Mouse (Mus musculus): ENCODE measurements around the gene Ptprg.

Ptprg gene

DNA sequence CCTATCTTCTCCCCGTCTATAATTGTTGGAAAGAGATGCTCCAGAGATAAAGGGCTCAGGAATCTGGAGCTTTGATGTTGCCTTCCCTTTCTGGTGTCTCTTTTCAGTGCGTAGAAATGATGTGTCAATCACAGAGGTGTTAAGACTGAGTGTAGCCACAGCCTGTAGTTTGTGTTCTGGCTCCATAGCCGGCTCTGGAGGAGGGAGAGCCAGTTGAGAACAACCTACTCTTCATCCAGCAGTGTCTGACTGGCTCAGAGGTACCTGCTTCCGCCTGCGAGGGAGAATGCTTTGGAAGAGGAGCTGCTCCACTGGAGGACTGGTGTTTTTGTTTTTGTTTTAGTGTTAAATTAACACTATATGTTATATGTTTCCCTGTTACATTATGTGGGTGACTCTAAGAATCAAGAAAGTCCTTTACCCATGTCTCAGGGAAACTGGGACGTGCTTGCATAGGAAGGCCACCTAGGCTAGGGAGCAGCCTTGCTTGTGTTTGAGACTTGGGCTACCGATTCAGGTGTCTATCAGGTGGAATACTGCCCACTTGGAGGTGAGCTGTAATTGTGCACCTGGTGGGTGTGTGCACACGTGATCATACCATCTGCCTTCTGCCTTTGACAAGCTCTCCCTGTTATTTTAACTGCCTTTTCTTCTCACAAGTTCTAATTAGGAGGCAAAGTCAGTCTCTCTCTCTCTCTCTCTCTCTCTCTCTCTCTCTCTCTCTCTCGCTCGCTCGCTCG lies 282.5 kb downstream of the Ptprg start:
- no peak for DNase-seq

DNA sequence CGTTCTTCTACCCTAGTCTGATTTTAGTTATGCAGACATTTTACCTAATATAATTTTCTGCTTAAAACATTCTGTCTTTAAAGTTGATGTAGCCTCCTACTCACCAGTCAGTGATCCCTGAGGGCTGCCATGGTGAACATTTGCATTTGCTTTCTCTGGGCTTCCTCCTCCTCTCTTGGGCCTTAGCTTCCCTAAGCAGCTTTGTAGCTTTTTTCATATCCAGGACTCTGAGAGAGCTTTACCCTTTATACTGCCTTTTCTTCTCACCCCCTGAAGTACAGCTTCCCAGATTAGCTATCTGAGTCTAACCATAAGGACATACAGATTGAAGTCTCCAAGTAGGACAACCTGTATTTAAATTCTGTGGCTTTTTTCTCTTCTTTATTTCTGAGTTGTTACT lies 284.4 kb downstream of the Ptprg start:
- DNase-seq = no peak

DNA sequence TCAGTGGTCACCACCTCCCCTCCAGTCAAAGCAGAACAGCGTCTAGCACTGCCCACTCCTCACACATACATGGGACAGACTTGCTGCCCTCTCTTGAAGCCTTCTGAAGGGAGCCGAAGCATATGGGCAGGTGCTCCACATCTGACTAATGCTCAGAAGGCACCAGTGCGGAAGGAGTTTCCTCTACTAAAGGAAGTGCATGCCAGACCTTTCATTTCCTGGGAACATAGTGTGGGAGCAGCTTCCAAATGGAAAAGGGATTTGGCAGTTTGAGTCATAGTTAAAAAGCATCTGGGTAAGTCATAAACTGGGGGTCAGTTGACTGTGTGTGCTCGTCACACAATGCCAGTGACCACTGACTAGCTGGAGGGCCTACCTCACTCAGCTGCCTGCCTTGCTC lies 288.3 kb downstream of the Ptprg start:
- no peak for DNase-seq

DNA sequence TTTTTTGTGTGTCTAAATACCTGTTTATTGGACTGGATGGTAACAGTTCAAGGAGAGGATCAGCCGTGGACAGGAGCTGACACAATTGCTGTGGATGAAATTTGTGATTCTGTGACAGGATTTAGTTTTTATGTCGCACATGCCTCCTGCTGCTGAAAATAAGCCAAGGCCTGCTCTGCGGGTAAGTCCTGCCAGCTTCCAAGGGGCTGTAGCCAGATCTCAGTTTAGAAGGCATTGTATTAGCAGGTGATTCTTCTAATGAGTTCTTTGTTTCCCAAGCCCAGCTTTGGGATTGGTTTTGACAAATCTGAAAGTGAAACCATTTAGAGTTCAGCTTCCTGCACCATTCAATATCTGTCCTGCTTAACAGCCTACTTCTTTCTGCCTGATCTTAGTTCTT lies 299.6 kb downstream of the Ptprg start:
- peak; percentile 45 for DNase-seq

DNA sequence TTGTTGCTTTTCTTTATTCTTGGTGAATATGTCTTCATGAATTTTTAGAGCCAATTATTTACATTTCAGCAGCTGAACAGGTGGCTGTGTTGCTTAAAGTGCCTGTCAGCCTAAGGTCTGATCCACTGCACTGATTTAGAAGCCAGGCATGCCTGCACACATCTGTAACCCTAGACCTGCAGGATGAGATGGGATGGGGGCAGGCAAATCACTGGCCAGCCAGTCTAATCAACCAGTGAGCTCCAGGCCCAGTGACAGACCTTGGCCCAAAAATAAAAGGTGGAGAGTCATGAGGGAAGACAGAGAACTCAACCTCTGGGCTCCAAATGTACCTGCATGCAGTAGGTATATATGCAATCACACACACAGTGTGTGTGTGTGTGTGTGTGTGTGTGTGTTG lies 302.2 kb downstream of the Ptprg start:
- no peak for DNase-seq

DNA sequence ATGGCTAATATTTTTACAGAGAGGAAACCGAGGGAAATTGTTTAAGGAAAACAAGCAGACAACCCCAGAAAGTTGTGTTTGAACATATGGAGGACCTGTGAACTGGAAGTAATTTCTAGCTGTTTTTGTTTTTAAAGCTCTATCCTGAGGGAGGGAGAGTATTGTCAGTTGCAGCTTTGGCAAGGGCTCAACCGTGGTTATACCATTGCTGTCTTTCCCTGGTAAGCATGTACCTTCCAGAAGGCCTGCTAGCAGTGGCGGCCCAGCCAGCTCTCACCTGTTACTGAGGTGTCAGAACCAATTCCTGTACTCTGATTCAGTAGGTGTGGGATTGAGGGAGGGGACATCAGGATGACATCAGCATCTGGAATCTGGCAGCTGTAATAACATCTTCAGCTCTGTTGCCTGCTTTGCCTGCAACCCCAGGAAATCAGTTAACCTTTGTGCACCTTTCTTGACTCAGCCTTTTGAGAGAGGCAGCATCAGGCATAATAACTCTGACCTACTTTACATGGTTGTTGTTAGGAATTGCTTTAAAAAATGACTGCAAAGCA lies 304.7 kb downstream of the Ptprg start:
- peak; percentile 8 for DNase-seq

DNA sequence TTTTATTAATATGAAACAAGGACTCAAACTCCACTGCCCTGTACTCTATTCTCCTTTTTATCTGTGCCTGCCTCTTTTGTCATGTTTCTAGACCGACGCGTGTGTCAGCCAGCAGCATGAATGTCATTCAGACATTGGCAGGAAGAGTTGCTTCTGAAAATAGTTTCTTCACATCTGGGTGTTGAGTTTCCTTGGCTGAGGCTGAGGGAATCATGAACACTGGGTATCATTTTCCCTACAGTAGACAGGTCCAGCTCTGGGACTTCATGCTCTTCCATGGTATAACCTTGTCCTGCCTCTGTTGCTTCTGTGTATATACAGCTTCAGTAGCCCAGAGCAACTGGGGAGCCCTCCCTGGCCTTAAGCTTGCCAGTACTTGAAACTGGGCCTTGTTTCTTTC lies 310.0 kb downstream of the Ptprg start:
- no peak for DNase-seq

DNA sequence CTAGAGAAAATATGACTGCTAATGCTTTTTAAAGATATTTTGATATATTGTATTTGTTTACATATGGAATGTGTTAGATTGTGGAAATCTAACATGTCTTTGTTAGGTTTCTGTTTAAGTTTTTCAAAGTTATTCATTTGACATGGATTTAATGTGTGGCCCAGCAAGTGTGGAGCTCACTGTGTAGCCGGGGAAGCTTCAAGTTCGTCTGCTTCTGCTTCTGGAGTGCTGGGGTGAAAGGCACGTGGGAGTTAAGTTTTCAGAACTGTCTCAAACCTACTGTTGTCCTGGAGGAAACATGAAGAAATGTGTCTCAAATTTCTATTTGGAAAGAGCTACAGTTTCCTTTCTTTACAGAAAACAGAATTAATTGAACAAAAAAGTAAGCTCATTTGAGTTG lies 311.5 kb downstream of the Ptprg start:
- no peak for DNase-seq

DNA sequence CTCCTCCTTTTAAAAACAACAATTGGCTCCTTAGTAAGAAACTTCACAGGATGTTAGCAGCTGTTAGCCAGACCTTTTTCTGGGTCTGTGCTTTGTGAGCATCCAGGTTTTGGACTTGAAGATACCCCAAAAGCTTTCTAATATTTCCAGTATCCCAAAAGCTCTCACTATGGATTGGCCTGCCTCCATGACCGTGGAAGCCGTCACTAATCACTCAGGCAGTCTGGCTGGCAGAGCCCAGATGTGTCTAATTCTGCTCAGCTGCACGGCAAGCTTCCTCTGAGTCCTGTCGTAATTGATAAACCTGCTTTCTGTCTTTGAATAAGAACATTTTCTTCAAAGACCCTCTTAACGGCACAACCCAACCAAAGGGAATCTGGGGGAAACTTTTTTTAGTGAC lies 312.0 kb downstream of the Ptprg start:
- DNase-seq = no peak

DNA sequence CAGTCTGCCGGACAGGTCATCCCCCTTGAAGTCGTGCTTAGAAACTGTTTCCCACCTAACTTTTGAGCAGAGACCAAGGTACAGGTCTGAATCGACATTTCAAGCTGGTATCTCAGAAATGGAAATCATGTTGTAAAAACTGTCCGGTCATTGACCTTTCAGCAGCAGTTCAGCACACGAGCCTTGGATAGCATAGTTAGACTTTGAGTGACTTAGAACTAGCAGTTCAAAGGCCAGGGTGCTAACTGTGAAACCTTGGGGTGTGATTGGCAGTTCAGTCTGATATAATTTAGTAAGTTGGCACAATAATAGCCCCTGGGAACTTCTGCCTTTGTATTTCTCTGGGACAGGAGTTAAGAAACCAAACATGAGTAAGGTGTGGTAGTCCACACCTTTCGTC lies 312.5 kb downstream of the Ptprg start:
- DNase-seq = no peak

DNA sequence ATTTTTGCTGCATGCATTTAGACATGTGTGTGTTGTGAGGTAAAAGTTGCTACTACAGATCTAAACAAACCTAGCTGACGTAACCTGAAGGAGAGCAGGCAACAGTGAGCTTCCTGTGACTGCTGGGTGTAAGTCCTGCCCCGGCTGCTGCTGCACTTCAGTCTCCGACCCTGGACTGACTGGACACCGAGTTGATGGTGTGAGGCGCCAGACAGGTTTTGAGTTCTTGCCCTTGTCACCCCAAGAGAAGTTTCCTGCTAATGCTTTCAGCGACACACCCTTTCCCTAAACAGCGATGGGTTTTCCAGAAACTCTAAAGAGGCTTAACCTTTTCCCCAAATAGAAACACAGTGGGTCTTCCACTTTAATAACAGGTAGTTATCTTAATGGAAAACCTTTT lies 313.1 kb downstream of the Ptprg start:
- no peak for DNase-seq

DNA sequence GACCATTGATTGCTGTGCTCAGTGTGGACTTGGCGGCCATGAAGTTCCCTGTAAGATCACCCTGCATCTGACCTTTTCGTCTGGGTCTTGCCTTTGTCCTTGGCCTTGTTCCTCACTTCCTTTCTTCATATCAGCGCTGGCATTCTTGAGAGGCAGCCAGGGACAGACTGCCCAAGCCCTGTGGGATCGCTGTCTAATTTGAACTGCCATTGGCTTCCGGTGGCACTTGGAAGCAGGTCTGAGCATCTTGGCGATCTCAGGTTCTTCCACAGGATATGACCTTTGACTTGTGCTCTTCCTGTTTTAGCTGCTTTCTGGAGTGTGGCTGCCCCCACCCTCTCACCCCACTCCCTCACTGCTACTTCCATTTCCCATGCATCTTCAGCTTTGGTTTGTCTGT lies 315.3 kb downstream of the Ptprg start:
- DNase-seq = no peak

DNA sequence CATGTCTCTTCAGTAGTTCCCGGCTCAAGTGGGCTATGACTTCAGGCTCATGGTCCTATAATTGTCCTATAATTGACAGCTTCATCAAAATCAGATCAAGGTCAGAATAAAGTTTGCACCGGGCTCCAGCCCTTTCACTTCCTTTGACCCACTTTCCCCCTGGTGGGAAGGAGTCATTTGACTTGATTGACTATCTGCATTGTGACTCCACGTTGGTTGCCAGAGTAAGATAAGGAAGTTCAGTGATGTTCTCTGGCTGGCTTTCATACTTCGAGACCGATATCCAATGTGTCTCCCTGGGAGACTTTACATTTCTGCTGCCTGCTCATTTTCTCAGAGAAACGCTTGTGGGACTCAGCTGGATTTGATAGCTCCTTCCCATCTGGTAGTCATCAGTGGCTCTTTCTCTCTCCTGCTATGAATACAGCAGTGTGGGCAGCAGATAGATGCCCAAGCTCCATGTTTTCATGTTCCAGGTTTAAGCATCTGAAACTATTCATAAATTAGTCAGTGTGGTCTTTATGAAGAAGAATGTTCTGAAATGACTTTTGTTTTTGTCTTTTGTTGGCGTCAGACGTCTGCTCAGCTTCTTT lies 318.5 kb downstream of the Ptprg start:
- DNase-seq = no peak

DNA sequence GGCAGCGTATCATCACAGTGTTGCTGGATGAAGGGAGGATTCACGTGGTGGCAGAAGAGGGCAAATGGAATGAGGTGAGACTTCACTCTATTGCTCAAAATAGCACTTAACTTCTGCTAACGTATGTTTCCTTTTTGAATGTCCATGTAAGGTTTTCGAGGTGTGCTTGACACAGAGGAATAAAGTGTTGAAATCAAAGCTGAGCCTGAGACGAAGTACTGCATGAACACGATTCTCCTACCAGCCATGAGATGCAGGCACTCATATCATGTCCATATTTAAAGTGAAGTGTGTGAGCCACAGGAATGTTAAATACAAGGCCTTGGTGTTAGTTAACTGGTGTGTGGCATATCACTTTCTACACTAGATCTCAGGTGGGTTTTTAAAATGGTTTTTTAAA lies 320.9 kb downstream of the Ptprg start:
- DNase-seq = no peak

DNA sequence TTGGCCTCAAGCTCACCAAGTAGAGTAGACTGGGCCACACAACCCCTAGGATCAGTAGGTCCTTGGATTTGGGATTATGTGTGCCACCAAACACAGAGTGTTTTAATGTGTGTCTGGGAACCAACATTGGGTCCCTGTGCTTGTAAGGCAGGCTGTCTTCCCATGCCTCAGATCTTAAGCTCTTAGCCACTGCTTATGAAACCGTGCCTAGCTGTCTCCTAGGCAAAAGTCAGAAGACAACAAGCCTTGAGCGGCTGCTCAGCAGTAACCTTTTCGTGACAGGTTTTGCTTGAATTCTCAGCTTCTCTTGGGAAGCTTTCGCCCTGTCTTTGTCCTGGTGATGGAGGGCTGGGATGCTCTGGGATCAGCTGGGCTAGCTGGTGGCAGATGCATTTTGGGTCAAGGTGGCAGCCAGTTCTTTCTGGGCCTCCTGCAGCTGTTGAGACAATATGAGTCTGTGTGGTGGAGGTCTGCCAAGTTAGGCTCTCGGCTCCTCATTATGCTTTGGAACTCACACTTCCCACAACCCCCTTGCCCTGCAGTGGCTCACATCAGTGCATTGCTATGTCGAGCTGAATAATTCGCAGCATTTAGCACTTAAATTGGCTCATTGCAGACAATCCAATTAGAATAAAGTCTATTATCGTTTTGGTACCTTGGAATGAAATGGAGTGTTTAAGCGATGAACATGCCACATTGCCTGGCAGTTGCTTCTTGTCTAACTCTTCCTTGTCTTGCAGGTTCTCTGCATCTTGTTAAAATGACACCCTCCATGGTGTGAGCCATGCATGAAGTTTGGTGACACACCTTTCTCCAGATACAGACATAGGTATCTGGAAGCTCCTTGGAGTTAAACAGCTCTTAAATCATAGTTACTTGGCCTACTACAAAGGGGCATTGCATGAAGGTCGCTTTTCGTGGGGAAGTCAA lies 321.9 kb downstream of the Ptprg start:
- no peak for DNase-seq

DNA sequence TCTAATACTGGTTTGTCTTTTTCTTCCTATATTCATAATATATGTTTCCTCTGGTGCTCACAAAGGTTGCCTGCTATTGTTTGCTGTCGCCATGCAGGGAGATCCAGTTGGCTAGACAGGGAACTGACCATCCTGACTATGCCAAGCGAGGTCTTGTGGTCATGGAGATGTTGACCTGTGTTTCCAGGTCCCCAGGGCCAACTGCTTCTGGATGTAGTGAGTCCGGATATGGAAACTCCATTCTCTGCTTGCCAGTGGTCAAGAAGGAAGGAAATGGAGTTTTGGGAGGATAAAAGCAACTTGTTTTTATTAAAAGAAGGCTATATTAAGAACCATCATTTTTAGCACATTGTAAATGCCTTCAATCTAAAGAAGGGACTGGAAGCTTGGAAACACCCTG lies 327.8 kb downstream of the Ptprg start:
- DNase-seq = no peak

DNA sequence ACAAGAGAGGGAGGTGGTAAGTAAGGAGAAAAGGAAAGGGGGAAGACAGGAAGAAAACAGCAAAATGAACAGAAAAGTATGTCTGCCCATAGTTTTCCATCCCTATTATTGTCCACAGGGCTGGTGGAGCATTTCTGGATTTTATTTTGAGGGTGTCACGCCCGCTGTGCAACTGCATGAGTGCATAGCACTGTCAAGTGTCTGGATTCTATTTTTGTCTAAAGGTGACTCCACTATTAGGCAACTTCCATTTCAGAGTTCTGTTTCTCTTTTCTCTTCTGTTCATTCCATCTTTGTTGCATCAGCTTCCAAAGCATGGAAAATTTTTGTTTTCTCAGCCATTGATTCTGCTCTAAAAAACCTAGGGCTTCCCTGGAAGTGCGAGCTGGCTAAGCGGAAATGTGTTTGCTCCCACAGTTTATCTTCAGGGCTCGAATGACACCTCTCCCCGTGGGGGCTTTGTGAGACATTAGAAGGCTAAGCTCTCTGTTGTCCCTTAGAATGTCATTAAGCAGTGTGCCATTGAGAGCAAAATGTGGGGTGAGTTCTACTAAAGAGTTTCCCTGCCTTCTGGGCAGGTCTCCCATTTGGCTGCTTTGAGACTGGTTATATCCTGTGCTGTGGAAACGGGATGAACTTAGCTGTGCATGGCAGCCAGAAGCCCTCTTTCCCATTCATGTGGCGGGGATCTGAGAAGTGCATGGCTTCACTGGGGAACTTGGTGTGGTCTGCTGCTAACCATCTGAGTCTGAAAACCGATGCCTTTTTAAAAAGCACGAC lies 330.0 kb downstream of the Ptprg start:
- DNase-seq = no peak

DNA sequence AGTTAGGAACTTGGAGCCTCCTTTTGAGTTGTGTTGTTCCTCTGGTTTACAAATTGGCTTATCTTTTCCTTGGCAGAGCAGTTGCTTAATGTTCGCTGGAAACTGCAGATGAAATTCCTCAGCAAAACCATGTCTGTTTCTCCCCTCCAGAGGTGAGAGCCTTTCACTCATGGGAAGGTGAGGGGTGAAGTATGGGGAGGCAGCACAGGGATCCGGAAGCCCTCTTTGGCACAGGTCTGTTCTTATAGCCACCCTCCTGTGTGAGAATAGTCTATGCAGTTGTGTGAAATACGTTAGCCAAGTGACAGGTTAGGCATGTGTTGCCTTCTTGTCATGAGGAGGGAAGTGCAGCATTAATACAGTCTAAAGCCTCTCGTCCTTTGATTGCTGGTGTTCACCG lies 330.7 kb downstream of the Ptprg start:
- DNase-seq = no peak

DNA sequence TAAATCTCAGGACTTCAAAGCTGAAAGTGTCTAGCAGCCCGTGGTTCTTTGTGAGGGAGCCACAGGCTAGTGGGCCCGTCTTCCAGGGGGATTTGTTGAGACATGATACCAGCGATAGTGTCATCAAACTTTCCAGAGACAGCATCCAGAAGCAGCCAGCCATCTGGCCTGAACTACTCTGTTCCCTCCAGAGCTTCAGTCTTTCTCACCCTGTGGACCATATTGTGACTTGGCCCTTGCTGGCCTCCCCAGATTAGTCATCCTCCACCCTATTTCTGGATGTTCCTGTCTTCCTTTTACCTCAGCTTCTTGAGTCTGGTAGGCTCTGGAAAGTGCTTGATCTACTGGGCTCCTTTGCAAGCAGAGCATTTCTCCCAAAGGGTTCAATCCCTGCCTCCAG lies 333.1 kb downstream of the Ptprg start:
- DNase-seq = no peak

DNA sequence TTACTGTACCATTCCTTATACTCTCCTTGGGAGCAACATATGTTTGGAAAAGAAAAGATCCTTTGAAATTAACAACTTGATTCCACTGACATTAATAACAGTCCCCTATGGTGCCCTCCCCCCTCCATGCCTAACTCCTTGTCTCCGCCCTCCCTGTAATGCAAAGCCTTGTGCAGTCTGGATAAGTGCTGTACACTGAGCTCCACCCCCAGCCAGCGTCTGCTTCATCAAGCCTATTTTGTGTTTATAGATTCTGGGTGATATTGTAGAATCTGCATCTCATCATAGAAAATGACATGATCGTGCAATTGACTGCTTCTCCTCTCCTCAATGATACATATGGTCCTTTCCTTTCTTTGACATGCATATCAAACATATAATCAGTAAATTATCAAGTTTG lies 337.6 kb downstream of the Ptprg start:
- DNase-seq = no peak

DNA sequence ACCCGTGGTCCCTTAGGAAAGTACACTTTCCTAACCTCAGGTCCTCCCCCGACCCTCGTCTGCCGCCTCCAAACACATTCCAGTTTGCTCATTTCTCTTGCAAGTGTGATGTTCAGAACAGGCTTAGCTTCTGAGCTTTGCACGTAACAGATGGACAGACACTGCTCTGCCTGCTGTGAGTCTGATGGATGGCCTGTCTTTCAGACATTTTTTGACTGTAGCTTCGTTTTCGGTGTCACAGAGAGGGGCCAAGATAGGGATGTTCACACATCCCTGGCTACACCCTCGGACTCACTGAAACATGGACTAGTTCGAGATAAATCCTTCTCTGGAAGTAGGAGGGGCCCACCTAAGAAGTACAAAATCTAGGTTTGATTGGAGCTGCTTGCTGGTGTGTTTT lies 339.3 kb downstream of the Ptprg start:
- no peak for DNase-seq

DNA sequence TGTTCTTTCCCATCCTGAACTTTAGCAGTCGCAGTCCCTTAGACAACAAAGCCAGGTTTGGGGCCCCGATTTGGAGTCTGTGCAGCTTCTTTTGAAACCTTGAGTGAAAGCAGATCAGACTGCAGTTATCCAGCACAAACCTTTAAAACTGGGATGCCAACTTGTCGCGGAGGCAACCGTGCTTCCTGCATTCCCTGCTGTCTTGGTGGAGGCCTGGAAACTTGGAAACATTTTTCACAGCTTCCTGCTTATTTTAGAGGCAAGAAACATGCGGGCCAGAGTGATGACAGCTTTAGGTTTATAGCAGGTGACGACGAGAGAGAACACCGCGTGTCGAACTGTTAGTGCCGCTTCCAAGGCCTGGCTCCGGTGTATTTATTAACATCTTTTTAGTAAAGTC lies 342.2 kb downstream of the Ptprg start:
- DNase-seq = no peak

DNA sequence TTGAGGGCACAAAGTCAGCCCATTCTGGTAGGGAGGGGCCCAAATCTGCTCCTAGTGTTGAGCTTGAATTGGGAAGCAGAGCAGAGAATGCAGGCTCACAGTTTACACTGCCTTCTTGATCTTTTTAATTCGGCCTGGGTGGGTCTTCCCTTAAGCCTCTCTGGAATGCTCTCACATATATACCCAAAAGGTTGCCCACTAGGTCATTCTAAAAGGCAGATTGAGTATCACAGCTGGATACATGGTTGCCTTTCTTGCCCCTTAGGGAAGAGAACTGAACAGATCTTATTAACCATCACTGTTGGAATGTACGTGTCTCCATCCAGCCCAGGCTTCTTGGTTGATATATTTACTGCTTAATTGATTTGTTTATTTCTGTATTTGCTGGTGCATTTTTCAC lies 349.5 kb downstream of the Ptprg start:
- DNase-seq = no peak
